Mouse (Mus musculus): ENCODE measurements around the gene Prkch.

Prkch gene

GRCm38 (mm10) chr12:73746072-73746471 lies 161.5 kb downstream of the Prkch start:
- DNase-seq (ENCODE audit: extremely low spot score, low spot score) = no peak

DNA sequence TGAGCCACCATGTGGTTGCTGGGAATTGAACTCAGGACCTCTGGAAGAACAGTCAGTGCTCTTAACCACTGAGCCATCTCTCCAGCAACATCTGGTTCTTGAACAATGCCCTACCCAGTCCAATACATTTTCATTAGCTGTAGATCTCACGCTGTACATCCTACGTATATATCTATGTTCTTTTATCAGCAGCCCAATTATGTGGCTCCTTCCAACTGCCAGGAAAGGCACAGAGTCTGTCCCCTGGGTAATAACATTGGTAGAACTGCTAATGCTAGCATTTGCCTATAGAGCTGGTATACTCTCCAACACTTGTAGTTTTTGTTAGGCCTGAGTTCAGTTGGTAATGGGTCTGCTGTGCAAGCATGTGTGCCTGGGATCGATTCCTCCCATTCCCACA lies 163.8 kb downstream of the Prkch start:
- no peak for DNase-seq (ENCODE audit: extremely low spot score, low spot score)

GRCm38 (mm10) chr12:73754476-73755150 lies 170.0 kb downstream of the Prkch start:
- no peak for DNase-seq (ENCODE audit: extremely low spot score, low spot score)

DNA sequence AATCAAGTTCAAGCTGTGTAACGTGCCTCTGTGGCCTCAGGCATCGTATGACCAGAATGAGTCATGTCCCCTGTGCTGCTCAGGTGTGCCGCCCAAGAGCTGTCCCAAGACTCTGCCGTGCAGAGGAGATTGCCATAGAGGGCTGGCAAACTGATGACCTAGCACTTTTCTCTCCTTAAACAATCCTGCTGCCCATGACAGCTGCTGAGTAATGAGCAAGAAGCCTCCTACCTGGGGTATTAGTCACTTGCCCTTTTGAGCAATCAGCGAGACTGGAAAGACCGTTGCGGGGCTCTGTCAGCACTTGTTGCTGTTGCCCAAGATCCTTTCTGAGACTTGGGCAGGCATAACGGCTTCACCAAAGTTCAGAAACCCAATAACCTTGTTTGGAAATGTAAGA lies 171.1 kb downstream of the Prkch start:
- no peak for DNase-seq (ENCODE audit: extremely low spot score, low spot score)

GRCm38 (mm10) chr12:73756527-73756926 lies 171.9 kb downstream of the Prkch start:
- no peak for DNase-seq (ENCODE audit: extremely low spot score, low spot score)

DNA sequence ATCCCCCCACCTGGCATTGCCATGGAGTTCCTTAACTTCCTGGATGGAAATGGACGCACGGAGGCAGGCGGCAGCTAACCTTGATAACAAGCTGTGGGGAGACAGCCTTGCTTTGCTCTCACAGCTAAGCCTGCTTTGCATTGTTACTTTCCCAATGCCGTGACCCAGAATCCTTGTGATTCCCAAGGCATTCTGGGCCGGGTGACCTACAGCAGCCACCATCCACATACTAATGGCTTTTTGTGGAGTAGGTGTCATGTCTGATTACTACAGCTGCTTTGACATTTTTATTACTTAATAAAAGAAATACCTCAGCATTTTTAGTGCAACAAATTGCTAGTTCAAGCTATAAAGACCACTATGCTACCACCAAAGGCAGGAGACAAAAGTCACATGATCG lies 177.4 kb downstream of the Prkch start:
- DNase-seq (ENCODE audit: extremely low spot score, low spot score) = no peak

DNA sequence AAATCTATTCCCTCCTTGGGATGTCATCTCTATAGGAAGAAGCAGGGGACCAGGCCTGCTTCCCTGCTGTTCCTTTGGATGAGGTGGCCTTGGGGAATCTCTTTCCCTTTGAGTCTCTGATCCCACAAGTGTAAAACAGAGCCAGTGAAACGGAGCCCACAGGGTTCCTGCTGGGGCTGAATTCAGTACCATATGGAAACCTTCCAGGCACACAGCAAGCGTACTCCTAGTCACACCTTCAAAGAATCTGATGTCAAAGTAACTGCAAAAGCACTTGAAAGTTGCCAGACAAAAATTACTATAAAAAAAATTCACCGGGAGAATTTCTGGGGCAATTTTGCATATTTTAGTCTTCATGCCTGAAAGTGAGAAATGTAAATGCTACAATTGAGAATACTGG lies 178.2 kb downstream of the Prkch start:
- DNase-seq (ENCODE audit: extremely low spot score, low spot score) = no peak

DNA sequence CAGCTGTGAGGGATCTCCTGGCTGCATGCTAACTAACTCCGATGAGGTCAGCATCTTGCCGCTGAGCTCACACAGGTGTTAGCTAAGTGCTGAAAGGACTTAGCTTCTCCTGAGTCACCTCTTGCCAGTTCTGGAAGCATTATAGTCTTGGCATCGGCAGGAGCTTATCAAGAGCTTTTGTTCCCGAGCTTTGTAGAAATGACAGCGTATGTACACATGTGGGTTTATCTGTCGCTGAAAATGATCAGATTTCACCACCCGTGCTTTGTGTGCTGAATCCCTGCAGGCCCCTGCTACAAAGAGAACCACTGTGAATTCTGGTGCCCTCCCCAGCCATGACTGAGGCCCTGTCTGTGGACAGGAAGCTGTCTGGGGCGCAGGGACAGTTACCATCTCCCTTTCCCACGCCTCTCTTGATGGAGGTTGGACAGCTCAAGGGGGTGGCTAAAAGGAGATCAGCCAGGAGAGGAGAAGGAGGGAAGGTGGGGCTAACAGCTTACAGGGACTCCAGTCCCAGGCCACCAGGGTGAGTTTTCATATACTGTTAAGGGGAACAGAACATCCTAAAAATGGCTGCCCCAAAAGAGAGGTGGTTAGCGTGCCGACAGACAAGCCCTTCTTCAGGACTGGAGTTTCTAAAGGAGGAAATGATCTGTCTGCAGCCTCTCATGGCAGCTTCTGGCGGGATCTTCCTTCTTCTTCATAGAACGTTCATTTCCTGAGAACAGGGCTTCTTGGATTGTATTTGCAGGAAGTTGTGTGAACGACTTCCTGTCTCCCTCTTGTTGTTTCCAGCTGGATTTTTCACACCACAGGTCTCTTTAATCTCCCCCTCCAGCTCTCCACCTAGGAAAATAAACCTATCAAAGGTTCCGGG lies 180.3 kb downstream of the Prkch start:
- no peak for DNase-seq (ENCODE audit: extremely low spot score, low spot score)

DNA sequence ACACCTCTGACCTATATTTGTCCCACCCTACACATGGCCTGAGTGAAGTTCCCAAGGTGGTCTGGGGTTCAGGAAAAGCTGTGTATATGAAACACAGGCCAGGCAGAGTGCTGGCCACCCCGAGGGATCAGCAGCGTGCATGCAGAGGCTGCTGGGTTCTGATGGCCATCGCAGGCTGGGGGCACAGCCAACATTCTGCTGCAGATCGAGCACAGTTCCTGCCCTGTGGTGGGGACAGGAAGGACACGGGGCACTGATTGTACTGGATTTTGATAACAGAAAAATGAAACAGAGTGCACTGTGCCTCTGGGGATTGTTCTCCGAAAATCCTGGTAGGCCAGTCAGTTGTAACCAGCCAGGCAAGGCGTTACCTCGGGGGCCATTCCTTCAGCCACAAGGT lies 181.6 kb downstream of the Prkch start:
- no peak for DNase-seq (ENCODE audit: extremely low spot score, low spot score)

- DNase-seq (ENCODE audit: extremely low spot score, low spot score) = no peak
Observed at GRCm38 (mm10) chr12:73768788-73769187, 184.2 kb downstream of the Prkch start.

- no peak for DNase-seq (ENCODE audit: extremely low spot score, low spot score)
Observed at GRCm38 (mm10) chr12:73769536-73769935, 184.9 kb downstream of the Prkch start.

GRCm38 (mm10) chr12:73770771-73771170 lies 186.2 kb downstream of the Prkch start:
- no peak for DNase-seq (ENCODE audit: extremely low spot score, low spot score)

- no peak for DNase-seq (ENCODE audit: extremely low spot score, low spot score)
Observed at GRCm38 (mm10) chr12:73774793-73775385, 190.3 kb downstream of the Prkch start.

- no peak for DNase-seq (ENCODE audit: extremely low spot score, low spot score)
Observed at GRCm38 (mm10) chr12:73776401-73776945, 191.9 kb downstream of the Prkch start.

DNA sequence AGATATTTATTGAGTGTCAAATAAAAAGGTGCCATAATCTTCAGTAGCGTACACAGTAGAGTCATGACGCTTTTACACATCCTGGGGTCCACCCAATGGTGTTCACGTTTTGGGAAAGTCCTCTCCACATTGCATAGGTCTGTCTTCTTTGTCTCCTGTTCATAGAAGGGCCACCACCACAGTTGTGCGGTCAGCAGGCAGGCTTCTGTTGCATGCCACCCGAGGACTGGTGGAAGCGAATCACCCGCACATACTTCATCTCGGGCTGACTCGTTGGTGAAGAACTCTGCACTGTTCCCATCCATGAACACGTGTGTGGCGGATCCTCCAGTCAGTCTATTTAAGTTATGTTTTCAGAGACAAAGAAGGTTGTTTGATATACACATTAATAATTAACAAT lies 193.1 kb downstream of the Prkch start:
- no peak for DNase-seq (ENCODE audit: extremely low spot score, low spot score)

GRCm38 (mm10) chr12:73779332-73780231 lies 195.0 kb downstream of the Prkch start:
- DNase-seq (ENCODE audit: extremely low spot score, low spot score) = no peak

- DNase-seq (ENCODE audit: extremely low spot score, low spot score) = no peak
Observed at GRCm38 (mm10) chr12:73781425-73782032, 196.9 kb downstream of the Prkch start.

DNA sequence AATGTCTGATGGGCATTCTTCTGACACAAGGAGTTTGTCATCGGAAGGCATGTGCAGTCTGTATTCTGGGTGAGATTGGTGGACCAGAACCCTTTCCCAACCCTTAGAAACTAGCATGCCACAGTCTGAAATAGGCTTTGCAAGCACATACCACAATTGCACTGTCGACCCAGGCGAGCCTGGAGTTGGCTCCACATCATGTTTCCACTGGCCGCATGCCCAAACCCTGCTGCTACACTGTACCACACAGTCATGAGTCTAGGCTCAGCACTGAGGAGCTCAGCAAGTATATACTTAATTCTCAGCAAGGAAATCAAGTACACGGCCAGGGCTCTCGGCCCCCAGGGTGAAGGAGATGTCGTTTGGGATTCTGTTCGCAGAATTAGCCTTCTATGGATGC lies 202.3 kb downstream of the Prkch start:
- no peak for DNase-seq (ENCODE audit: extremely low spot score, low spot score)

- DNase-seq (ENCODE audit: extremely low spot score, low spot score) = no peak
Observed at GRCm38 (mm10) chr12:73788850-73789249, 204.3 kb downstream of the Prkch start.

DNA sequence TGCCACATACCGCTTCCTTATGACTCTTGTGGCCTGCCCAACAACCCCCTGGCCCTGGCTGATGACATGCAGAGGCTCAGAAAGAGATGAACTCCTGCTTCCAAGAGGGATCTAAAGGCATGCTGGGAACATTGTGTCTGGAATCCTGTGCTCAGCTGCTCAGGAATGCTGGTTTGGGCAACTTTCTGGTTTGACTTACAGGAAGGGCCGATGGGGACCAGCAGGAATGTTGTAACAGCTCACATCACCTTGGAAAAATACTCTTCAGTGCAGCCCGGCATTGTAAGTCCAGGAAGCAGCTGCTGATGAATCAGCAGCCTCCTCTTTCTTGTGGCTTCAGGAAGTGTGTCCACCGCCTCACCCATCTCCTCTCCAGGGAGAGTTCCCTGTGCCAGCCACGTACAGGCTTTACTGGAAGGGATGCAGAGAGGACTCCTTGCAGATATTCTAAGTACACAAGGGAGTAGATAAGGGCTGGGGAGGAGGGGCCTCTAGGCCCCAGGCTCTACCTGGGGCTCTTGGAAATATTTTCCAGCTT lies 206.0 kb downstream of the Prkch start:
- peak; percentile 15 for DNase-seq (ENCODE audit: extremely low spot score, low spot score)

Data from neural tube, embryonic 10.5 days (tissue).